Mouse (Mus musculus) kidney, postnatal 0 days (tissue): ENCODE measurements around the gene Sh3bp1. TPM values are rescaled to one million over a fixed set of nuclear protein-coding genes. Genes with fewer than 3 reads are reported as not detected.

Experiments
- ATAC-seq: fragments of 200-750 bp; cut with Nextera tagmentation; replicated peaks from 2 replicates; pipeline ENCODE4 v1.8.0; 2017; ENCODE audit warnings: low read depth, moderate number of reproducible peaks, moderate TSS enrichment, moderate library complexity; ENCODE audit not compliant: low FRiP score
- DNase-seq: peaks from one replicate; pipeline ENCODE4 v3.0.0-alpha.2; 2016; ENCODE audit warnings: low spot score
- H3K27ac ChIP-seq: fragments of 300-500 bp; sonication (generic); 2 replicates; pipeline ENCODE4 v1.5.1; 2014; ENCODE audit warnings: mild to moderate bottlenecking
- H3K27me3 ChIP-seq: fragments of 300-500 bp; sonication (generic); 2 replicates; pipeline ENCODE4 v1.6.1; 2014; ENCODE audit warnings: low read length, mixed read lengths; ENCODE audit not compliant: insufficient read depth
- H3K36me3 ChIP-seq: fragments of 300-500 bp; sonication (generic); 2 replicates; pipeline ENCODE4 v1.6.1; 2014; ENCODE audit warnings: low read length, mixed read lengths; ENCODE audit not compliant: insufficient read depth
- H3K4me1 ChIP-seq: fragments of 300-500 bp; sonication (generic); replicated peaks from 2 replicates; pipeline ENCODE4 v1.6.1; 2014; ENCODE audit warnings: antibody characterized with exemption, low read length, mixed read lengths; ENCODE audit not compliant: insufficient read depth
- H3K4me2 ChIP-seq: fragments of 300-500 bp; sonication (generic); 2 replicates; pipeline ENCODE4 v1.6.1; 2014; ENCODE audit warnings: mild to moderate bottlenecking, low read length, moderate library complexity, mixed read lengths
- H3K4me3 ChIP-seq: fragments of 300-500 bp; sonication (generic); replicated peaks from 2 replicates; pipeline ENCODE4 v1.5.1; 2014; ENCODE audit warnings: low read depth, low read length
- H3K9ac ChIP-seq: fragments of 300-500 bp; sonication (generic); 2 replicates; pipeline ENCODE4 v1.6.1; 2014; ENCODE audit warnings: low read depth, low read length
- H3K9me3 ChIP-seq: fragments of 300-500 bp; sonication (generic); replicated peaks from 2 replicates; pipeline ENCODE4 v1.6.1; 2016; ENCODE audit warnings: low read length, inconsistent platforms, mixed read lengths
- CTCF ChIP-seq: IDR thresholded peaks from 2 replicates; pipeline ENCODE4 v1.5.1; 2016; ENCODE audit warnings: antibody characterized with exemption, low read depth, mild to moderate bottlenecking, moderate library complexity
- WGBS: fragments of 180-500 bp; shearing (Covaris S2); extraction: QIAGEN DNeasy Blood & Tissue Kit; methylation state at CpG from one replicate; pipeline ENCODE4 v1.1.7; 2014; 5-methylcytosine and 5-hydroxymethylcytosine counted together
- polyA plus RNA-seq: library from polyadenylated mRNA; unstranded; fragments of >200 nt; fragmentation: Nextera tagmentation; extraction: Ambion mirVana; gene quantifications from 2 replicates; pipeline ENCODE4 v1.2.1, GENCODE M21; 2015

The Sh3bp1 gene
- polyA plus RNA-seq, 1 experiment from 2014 or later = 19.6 TPM

- DNase-seq (peak; percentile 24), ATAC-seq (0 out of 2 replicates have a peak, but pooled peaks have one; percentile 24)
- TF ChIP-seq CTCF = no peak
- Histone ChIP-seq H3K4me1 (peaks cover 7% of the 10 kb centered on the region), H3K4me3 (no peak overlapping the region), H3K27ac (no peak overlapping the region), H3K36me3 (peaks cover 69% of the 10 kb centered on the region), H3K9me3 (no peaks in the 10 kb centered on the region), H3K4me2 (no peak overlapping the region), H3K9ac (no peak overlapping the region), H3K27me3 (no peaks in the 10 kb centered on the region)
- WGBS = 30% methylated on average over 13 of the region's 13 CpGs
These were observed 10.1 kb upstream of the Sh3bp1 start for GRCm38 (mm10) chr15:78889401-78889853.

- H3K9ac ChIP-seq = no peak overlapping the region
- H3K27ac ChIP-seq = no peak overlapping the region
- peaks cover 14% of the 10 kb centered on the region for H3K4me1 ChIP-seq
- H3K9me3 ChIP-seq = no peaks in the 10 kb centered on the region
- no peaks in the 10 kb centered on the region for H3K27me3 ChIP-seq
- peaks cover 43% of the 10 kb centered on the region for H3K36me3 ChIP-seq
- H3K4me3 ChIP-seq = no peak overlapping the region
- ATAC-seq = 0 out of 2 replicates have a peak, but pooled peaks have one; percentile 10
- no peak for TF ChIP-seq CTCF
- no peak for DNase-seq
- WGBS = 36% methylated on average over 7 of the region's 7 CpGs
- no peak overlapping the region for H3K4me2 ChIP-seq
These were observed 7.1 kb upstream of the Sh3bp1 start for GRCm38 (mm10) chr15:78892440-78892839.

- H3K36me3 ChIP-seq = peaks cover 27% of the 10 kb centered on the region
- no peak for ATAC-seq
- H3K9ac ChIP-seq = peak overlapping the region; percentile 13; the same call in 1 of the 2 replicates
- TF ChIP-seq CTCF = no peak
- 59% methylated on average over 13 of the region's 13 CpGs for WGBS
- peaks cover 26% of the 10 kb centered on the region for H3K4me1 ChIP-seq
- no peak overlapping the region for H3K4me3 ChIP-seq
- no peaks in the 10 kb centered on the region for H3K9me3 ChIP-seq
- H3K27me3 ChIP-seq = no peaks in the 10 kb centered on the region
- no peak overlapping the region for H3K4me2 ChIP-seq
- no peak for DNase-seq
- H3K27ac ChIP-seq = peak overlapping the region; percentile 39; the same call in 1 of the 2 replicates
These were observed 4.8 kb upstream of the Sh3bp1 start for GRCm38 (mm10) chr15:78894726-78895125.

GRCm38 (mm10) chr15:78895741-78896140, 3.8 kb upstream of the Sh3bp1 start:
- peaks cover 24% of the 10 kb centered on the region for H3K36me3 ChIP-seq
- H3K4me2 ChIP-seq = no peak overlapping the region
- H3K27ac ChIP-seq = no peak overlapping the region
- ATAC-seq (no peak), DNase-seq (no peak)
- H3K9ac ChIP-seq = no peak overlapping the region
- H3K27me3 ChIP-seq = no peaks in the 10 kb centered on the region
- TF ChIP-seq CTCF = no peak
- peaks cover 33% of the 10 kb centered on the region for H3K4me1 ChIP-seq
- 70% methylated on average over 2 of the region's 2 CpGs for WGBS
- no peaks in the 10 kb centered on the region for H3K9me3 ChIP-seq
- H3K4me3 ChIP-seq = no peak overlapping the region

- H3K4me1 ChIP-seq = peaks cover 37% of the 10 kb centered on the region
- H3K27ac ChIP-seq = 0 out of 2 replicates have a peak overlapping the region, but pooled peaks have one; percentile 13
- H3K36me3 ChIP-seq = peaks cover 24% of the 10 kb centered on the region
- H3K27me3 ChIP-seq = no peaks in the 10 kb centered on the region
- H3K4me3 ChIP-seq = no peak overlapping the region
- TF ChIP-seq CTCF = no peak
- 82% methylated on average over 3 of the region's 3 CpGs for WGBS
- ATAC-seq = no peak
- no peak for DNase-seq
- H3K9ac ChIP-seq = no peak overlapping the region
- H3K4me2 ChIP-seq = no peak overlapping the region
- no peaks in the 10 kb centered on the region for H3K9me3 ChIP-seq
These were observed 3.4 kb upstream of the Sh3bp1 start for GRCm38 (mm10) chr15:78896149-78896548.

- no peak overlapping the region for H3K9ac ChIP-seq
- no peaks in the 10 kb centered on the region for H3K9me3 ChIP-seq
- TF ChIP-seq CTCF = no peak
- peaks cover 38% of the 10 kb centered on the region for H3K4me1 ChIP-seq
- no peak overlapping the region for H3K4me3 ChIP-seq
- H3K27me3 ChIP-seq = no peaks in the 10 kb centered on the region
- H3K36me3 ChIP-seq = peaks cover 14% of the 10 kb centered on the region
- no peak overlapping the region for H3K4me2 ChIP-seq
- DNase-seq (no peak), ATAC-seq (no peak)
- WGBS = 91% methylated on average over 4 of the region's 4 CpGs
- H3K27ac ChIP-seq = no peak overlapping the region; the same call in 1 of the 2 replicates
These were observed 2.1 kb upstream of the Sh3bp1 start for GRCm38 (mm10) chr15:78897488-78897887.
